Mouse (Mus musculus): ENCODE results near the gene Ms4a4a.
"Not testable (repeated sequence)": the region's sequence is repeated elsewhere in the genome, so short reads cannot be mapped to it uniquely, and the experiment has no call there.

Ms4a4a gene

DNA sequence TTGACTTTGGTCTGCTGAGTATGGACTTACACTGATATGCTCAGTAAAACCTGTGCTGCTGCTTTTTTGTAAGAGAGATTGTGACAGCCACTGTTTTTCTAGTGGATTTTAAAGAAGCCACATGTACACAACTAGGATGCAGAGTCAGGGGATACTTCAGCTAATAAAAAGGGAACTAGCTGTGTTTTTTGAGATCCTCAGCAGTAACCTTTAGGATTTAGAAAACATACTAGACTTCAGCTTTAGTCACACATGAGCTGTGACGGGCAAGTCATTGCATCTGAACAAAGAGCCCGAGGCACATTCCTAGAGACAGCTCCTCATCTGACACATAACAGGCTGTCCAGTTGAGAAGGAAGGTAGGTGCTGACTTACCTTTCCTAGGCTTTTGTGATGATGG is at the start of gene Ms4a4a:
Gene Ms4a4a (plus strand): TSS at position 251 of the 400 bp plus-strand sequence.
- DNase-seq: no peak

DNA sequence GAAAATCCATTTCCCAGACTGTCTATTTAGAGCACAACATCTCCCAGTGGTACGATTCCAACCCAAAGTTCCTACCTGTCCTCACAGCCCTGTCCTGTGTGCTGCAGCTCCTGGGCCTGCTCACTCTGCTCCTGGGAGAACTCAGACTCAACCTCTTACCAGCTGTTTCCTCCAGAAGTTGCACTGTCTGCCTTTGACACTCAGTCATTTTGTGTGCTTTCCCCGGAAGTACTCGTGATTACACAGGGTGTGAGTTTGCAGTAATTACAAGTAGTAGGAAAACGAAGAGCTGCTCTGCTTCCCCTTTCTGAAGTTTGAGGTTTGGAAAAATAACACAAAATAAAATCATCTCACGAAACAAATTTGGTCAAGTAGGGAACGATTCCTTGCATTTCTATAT is 39.4 kb upstream of the Ms4a4a start, which contains the start of gene Ms4a7:
Gene Ms4a7 (minus strand): TSS at position 215 of the 400 bp plus-strand sequence.
- no peak for DNase-seq

DNA sequence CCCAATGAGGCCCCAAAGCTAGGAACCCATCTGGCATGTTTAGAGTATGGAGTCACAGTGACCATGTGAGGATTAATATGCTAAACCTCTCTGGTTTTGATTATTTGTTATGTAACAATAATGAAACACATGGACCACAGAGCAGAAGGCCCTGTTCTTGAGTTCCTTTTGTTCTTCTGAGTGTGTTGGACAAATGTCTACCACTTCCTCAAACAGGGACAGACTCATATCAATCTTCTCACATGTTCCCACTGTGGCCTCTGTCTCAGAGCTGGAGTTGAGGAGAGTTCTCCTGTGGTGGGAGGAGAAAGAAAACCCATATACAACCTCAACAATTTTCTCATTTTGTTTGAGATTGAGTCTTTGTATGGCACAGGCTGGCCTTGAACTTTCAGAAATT is 32.2 kb upstream of the Ms4a4a start:
- DNase-seq: no peak

DNA sequence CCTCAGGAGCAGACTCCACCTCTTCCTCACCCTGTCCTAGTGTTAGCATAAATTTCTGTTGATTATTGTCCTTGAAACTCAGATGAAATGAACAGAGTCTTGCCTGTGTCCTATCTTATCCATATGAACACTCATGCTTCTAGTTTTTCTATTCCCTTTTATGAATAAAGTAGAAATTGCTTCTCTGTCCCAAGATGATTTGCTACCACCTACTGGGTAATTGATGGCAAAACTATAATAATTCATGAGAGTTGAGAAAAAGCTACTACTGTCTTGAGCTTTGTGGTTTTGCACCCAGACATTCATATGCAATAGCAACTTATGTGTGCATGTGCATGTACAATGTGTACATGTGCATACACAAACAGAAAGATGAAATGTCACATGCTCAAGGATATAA is 31.3 kb upstream of the Ms4a4a start:
- no peak for DNase-seq

DNA sequence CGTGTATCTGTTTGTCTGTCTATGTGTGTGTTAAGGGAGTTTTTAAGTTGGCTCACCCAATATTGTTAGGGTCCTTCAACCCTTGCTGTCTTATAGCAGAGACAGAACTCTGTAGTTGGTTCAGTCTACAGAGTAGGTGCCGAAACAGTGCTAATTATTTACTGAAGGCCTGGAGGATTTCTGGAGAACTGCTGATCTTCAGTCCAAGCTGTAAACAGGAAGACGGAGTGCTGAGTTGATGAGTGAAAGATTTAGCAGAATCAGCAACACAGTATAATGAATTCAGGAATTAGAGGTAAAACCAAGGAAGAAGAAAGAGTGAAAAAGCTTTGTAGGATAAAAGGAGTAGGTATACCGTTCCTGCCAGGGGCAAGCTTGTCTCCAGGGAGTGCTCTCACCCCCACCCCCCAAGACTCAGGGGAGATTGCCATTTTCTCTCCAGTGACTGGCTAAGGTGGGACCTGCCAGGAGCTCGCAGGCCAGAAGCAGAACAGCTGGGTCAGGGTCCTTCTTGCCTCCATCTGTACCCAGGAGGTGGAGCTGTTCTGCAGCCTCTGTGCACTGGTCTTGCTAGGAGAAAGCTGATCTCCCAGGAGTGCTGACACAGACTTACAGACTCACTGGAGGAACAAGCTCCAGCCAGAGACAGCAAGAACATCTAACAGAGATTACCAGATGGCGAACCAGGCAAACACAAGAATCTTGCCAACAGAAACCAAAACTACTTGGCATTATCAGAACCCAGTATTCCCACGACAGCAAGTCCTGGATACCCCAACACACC is 25.4 kb upstream of the Ms4a4a start:
- DNase-seq: peak; percentile 17 to 23

DNA sequence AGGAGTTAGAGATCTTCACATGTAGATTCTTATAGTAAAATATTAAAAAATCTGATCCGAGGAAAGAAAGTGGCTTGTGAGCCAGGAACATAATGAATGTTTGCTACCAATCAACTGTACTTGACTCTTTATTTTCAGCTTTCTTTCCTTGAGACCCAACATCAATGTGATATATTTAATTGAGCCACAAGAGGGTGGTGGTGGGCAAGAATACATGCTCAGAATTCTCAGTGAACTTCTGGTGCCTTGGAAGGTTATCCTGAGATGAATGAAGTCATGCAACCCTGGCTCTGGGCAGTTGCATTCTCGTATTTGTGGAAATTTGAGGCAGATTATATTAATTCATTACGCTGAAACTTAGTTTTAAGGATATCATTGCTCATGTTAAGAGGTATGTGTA is 23.4 kb upstream of the Ms4a4a start:
- DNase-seq: no peak

DNA sequence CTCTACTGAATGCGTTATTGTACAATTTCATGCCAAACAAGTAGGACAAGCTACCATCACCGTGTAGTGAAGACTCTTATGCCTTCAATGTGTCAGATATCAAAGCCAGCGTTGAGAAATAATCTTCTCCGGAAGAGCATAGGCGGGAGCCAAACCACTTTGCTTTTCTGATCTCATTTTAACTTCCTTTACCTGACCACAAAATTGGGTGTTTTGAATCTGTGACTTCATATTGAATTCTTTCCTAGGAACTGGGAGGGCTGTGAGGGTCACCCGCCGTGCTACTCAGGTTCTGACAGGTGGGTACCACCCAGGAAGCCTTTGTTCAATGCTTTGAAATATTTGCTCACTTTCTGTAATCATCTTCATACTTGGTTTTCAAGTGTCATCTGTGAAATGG is 19.6 kb upstream of the Ms4a4a start:
- peak; percentile 21 to 51 for DNase-seq

DNA sequence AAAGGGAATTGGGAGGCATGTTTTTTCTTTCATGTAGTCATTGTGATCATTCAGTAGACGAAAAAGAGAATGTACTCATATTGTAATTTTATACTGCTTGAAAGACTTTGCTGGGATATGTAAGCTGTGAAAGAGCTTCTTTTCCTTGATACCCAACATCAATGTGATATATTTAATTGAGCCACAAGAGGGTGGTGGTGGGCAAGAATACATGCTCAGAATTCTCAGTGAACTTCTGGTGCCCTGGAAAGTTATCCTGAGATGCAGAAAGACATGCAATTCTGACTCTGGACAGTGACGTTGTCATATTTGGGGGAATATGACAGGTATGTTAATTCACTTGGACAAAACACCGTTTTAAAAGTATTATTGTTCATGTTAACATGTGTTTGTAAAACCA is 15.2 kb upstream of the Ms4a4a start:
- DNase-seq: no peak

DNA sequence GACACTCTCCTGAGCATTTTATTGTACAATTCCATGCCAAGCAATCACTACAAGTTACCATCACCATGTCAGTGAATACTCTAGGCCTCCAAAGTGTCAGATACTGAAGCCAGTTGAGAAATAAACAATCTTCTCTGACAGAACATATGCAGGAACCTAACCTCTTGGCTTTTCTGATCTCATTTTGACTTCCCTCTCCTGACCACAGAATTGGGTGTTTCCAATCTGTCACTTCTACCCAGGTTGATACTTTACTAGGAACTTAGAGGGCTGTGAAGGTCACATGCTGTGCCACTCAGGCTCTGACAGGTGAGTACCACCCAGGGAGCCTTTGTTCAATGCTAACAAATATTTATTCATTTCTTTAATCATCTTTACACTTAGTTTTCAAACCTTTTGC is 13.3 kb upstream of the Ms4a4a start:
- no peak for DNase-seq

DNA sequence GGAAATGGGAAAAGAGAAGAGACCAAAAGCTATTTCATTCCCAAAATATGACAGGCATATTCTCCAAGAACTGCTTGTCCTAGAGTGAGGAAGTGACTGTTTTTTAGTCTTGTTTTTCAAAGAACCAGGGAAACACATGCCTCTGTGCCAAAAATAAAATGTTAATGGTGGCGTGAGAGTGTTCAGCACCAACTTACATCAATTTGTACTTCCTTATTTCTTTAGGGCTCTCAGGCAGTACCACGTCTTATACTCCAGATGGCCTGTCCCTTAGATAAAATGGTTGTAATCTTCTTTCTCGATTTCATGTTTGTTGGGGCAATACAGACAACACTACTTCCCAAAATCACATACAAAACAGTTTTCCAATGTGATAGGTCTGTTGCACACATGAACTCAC is 7.0 kb upstream of the Ms4a4a start:
- DNase-seq: no peak

DNA sequence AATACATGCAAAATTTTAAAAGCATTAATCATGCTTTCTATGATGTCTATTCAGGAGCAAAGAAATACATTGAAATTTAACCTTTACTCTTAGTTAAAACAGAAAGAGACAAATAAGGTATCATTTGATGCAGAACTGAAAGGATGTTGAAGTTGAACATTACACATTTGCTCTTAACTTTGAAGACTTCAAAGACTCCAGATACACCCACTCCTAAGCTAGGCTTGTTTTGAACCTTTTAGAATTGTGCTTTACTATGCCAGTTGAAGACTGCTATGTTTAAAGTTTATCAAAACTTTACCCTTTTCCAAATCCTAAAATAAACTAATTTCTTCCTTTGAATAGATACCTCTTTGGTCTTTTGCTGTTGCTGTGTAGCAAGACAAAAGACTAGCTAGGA is 4.1 kb upstream of the Ms4a4a start:
- no peak for DNase-seq

DNA sequence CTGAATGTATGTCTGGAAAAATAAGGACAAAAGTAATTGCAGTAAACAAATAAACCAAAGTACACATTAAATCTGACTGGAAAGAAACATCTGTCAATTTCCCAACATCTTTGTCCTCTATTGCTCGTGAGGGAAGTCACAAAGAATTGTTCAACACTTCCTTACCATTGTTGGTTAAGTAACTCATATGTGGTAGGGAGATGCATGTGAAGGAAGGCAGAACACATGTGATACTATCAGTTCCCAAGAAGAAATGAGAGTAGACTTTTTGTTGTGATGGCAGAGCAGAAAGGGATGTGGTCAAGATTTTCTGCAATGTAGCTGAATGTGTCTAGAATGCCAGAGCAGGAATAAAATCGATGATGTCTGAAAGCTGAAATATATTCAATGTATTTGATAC is 1.1 kb downstream of the Ms4a4a start:
- no peak for DNase-seq

DNA sequence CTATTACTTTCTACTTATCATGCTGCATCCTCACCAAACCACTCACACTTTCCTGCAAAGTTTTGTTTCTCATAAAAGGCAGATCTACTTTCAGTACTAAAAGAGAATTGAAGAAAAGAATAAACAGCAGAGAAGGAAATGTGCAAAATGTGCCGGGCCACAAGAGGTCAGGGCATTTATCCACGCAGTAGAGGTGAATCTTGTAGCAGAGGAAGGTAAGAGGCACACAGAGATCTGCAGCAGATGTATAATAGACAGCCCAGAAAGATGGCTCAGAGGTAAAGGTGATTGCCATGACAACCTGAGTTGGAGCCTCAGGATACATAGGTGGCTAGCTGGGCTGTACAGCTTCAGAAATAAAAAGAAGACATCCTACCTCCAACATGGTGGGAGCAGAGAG is 11.8 kb downstream of the Ms4a4a start:
- peak; percentile 27 to 34 for DNase-seq

DNA sequence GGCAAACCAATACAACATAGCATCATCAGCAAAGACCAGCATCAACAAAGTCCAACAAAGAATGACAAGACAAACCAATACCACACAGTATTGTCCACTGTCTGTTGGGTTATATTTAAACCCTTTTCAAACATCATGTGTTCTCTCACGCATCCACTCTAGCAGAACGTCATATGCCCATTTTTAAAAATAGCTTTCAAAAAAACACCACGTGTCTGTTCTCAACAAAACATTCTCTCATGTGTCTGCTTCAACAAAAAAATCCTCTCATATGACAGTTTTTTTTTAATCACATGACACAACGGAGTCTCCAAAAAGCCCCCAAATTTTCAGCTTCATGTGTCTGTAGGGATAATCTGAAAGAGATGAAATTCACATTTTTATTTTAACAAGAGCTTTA is 12.4 kb downstream of the Ms4a4a start:
- DNase-seq: no peak

DNA sequence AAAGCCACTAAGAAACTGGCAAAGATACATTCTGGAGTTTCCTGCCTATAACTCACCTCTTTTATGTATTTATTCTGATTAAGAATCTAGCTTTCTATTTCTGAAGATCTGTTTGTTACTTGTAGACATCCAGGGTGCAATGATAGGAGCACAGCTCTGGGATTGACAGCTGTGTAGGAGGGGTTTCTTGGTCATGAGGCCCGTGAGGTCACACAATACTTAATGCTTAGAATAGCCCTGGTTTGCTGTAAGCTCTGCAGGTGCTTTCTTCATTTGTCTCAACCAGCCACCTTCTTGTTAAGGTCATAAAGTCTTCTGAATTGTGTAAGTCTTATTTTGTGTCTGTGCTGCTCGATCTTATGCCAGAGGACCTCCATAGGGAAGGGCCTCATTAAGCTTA is 13.6 kb downstream of the Ms4a4a start:
- DNase-seq: no peak

DNA sequence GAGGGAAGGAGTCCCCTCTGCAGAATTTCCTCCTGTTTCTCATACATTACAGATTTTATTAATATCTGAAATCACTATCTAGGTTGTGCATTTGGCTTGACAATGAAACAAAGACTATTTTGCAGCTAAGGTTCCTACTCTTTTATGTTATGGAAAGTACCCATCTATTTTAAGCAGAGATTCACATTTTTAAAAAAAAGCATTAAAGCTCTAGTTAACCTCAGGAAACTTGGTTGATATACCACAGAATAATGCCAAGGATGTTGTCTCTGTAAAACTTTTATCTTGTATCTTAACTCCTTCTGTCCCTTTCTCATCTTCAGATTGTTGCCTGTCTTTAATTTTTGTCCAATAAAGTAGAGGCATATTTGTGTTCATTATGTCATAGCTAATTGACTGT is 20.4 kb downstream of the Ms4a4a start:
- DNase-seq: no peak

DNA sequence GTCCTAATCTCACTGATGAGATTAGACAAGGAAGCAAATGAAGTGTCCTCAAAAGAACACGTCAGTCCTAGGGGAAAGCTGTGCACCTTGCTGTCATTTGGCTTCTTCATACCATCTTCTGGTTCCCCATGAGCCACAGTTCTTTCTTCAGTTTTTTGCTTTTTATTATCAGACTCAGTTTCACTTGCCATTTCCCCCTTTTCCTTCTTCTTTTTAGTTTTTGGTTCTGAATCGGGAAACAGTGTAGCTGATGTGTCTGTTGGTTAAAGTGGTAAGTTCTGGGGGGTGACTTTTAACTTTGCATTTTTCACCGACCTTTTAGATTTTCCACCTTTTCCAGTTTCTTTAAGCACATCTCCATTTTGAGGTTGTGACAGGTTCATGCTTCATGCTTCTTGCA is 29.2 kb downstream of the Ms4a4a start, which contains the start of gene Ms4a4c:
Gene Ms4a4c (plus strand): TSS at position 244 of the 400 bp plus-strand sequence.
- DNase-seq: no peak

DNA sequence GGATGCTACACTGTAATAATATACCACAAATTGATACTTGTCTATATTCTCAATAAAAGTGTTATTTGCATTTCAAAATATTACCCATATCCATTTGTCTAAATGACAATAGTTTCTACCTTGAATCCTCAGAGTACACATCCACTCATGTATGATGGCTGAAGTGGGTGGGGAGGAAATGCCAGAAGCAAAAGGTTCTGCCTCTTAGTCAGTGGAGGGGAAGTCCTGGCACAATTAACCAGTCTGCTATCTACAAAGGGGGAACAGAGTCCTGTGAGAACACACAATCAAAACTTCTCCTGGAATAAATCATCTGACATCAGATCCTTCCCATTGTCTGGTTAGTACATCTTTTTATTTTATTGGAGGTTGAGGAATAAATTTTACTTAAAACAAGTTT is 32.1 kb downstream of the Ms4a4a start:
- no peak for DNase-seq

DNA sequence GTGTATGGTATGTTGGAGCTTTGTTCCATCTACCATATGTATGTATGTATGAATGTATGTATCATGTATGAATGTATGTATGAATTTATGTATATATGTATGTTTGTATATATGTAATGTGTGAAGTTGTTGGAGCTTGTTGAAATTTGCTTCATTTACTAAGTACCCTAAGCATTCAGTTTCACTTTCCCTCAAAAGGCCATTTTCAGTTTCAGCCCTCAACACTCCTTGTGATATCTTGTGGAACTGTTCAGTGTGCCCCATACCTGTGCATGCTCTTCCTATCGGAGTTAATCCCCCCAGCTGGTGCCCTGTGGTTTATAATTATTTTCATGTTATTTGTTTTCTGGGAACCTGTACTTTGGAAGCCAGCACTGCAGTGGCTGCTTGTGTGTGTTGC is 33.3 kb downstream of the Ms4a4a start:
- DNase-seq: no peak

DNA sequence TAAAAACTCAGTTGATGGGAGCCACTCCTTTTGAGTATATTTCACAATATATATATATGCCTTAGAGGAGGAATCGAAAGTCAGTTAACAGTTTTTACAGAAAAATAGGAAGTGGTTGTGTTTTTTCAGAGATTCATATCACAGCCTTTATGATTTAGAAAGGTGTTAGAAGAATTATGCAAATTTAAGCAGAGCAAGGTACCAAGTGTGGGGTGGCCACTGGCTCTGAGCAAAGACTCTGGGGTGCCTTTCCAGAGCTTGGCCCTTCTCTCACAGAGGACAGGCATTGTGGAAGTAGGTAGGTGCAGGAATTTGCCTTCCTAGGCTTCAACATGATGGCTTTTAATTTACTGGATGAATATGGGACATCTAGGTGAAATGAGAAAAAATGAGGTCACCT is 36.3 kb downstream of the Ms4a4a start:
- DNase-seq: no peak

DNA sequence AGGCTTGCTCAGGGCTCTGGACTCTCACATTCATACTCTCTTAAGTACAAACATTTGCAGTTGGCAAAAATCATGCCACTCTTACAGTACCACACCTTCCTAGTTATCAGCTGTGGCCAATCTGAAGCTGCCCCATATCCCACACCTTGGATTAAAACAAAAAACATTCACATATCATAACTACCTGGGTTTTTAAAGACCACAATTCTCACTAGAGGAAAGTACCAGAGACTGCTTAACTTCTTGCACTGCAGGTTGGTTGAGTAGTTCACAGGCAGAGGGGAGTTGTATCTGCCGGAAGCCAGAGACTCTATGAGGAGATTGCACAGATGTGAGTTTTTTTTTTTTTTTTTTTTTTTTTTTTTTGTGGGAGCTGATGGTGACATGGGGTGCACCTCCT is 38.8 kb downstream of the Ms4a4a start:
- DNase-seq: no peak

DNA sequence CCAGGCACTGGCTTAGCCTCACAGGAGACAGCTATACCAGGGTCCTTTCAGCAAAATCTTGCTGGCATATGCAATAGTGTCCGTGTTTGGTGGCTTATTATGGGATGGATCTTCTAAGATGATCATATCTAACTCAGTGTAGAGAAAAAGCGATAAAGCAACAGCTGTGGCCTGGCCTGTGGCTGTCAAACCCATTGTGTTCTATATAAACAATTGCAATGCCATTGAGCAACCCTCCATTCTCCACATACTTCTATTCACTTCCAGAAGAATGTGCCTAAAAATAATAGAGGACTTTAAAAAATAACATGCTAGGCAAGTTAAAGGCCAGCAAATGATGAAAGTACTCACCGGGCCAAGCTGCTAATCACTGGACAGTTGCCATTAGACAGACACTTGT is 40.3 kb downstream of the Ms4a4a start:
- no peak for DNase-seq

DNA sequence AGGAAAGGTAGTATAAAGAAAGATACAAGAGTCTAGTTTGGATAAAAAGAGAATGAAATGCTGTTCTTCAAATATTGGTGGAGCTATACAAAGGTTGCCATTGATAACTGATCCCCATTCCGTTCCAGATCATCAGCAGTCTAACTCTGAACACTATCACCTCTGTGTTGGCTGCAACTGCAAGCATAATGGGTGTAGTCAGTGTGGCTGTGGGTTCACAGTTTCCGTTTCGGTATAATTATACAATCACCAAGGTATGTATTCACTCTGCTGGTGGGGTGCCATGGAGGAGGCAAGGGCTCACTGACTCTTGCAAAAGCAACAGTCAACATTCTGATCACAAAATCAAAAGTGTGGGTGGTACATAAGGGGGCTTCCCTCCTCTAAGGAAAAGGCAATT is 43.5 kb downstream of the Ms4a4a start:
- DNase-seq: not testable (repeated sequence)

DNA sequence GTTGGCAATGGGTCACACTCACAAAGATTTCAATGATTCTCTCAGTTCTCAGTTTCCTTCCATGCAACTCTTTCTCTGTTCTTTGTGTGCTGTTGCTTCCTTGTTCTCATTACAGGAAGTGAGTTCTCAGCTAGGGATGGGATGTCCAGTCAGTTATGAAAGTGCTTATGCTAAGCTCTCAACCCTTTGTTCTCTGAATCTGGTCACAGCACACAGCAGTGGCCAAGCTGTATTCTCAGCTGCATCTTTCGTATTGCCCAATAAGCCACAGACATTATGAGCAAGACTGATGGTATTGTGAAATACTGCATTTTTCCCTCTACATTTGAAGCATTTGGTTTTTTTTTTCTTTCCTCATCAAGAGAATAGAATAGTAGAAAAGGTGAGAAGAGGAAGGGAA is 55.9 kb downstream of the Ms4a4a start:
- not testable (repeated sequence) for DNase-seq
